Mouse (Mus musculus) neural tube, embryonic 13.5 days (tissue): ENCODE data around the gene Rbl1. TPM values are rescaled to one million over a fixed set of nuclear protein-coding genes. Genes with fewer than 3 reads are reported as not detected.
"Not testable (repeated sequence)": the region's sequence is repeated elsewhere in the genome, so short reads cannot be mapped to it uniquely, and the experiment has no call there.

Experiments used
- ATAC-seq: fragments of 200-750 bp; cut with Nextera tagmentation; 2 replicates; pipeline ENCODE4 v1.8.0; 2017; ENCODE audit warnings: low read depth, mild to moderate bottlenecking, moderate TSS enrichment, moderate library complexity
- H3K27ac ChIP-seq: fragments of 300-500 bp; sonication (generic); replicated peaks from 2 replicates; pipeline ENCODE4 v1.5.1; 2015; ENCODE audit warnings: moderate library complexity, mild to moderate bottlenecking, inconsistent platforms
- H3K27me3 ChIP-seq: fragments of 300-500 bp; sonication (generic); 2 replicates; pipeline ENCODE4 v1.6.1; 2015; ENCODE audit warnings: mild to moderate bottlenecking, inconsistent platforms
- H3K36me3 ChIP-seq: fragments of 300-500 bp; sonication (generic); 2 replicates; pipeline ENCODE4 v1.6.1; 2015; ENCODE audit warnings: mild to moderate bottlenecking, inconsistent platforms
- H3K4me1 ChIP-seq: fragments of 300-500 bp; sonication (generic); replicated peaks from 2 replicates; pipeline ENCODE4 v1.6.1; 2015; ENCODE audit warnings: inconsistent platforms
- H3K4me2 ChIP-seq: fragments of 300-500 bp; sonication (generic); 2 replicates; pipeline ENCODE4 v1.6.1; 2015; ENCODE audit warnings: inconsistent platforms, mild to moderate bottlenecking, moderate library complexity
- H3K4me3 ChIP-seq: fragments of 300-500 bp; sonication (generic); 2 replicates; pipeline ENCODE4 v1.5.1; 2015; ENCODE audit warnings: mild to moderate bottlenecking, inconsistent platforms
- H3K9ac ChIP-seq: fragments of 300-500 bp; sonication (generic); 2 replicates; pipeline ENCODE4 v1.6.1; 2015; ENCODE audit warnings: moderate library complexity, mild to moderate bottlenecking, inconsistent platforms
- H3K9me3 ChIP-seq: fragments of 300-500 bp; sonication (generic); 2 replicates; pipeline ENCODE4 v1.6.1; 2016; ENCODE audit warnings: inconsistent platforms
- WGBS: fragments of 180-500 bp; shearing (Covaris S2); methylation state at CpG from one replicate; pipeline ENCODE4 v1.1.7; 2015; 5-methylcytosine and 5-hydroxymethylcytosine counted together
- polyA plus RNA-seq: library from polyadenylated mRNA; unstranded; fragments of >200 nt; fragmentation: Nextera tagmentation; extraction: Ambion mirVana; gene quantifications from 2 replicates; pipeline ENCODE4 v1.2.1, GENCODE M21; 2015

The Rbl1 gene
- 6.5 and 7.8 TPM in 2 replicates for polyA plus RNA-seq

DNA sequence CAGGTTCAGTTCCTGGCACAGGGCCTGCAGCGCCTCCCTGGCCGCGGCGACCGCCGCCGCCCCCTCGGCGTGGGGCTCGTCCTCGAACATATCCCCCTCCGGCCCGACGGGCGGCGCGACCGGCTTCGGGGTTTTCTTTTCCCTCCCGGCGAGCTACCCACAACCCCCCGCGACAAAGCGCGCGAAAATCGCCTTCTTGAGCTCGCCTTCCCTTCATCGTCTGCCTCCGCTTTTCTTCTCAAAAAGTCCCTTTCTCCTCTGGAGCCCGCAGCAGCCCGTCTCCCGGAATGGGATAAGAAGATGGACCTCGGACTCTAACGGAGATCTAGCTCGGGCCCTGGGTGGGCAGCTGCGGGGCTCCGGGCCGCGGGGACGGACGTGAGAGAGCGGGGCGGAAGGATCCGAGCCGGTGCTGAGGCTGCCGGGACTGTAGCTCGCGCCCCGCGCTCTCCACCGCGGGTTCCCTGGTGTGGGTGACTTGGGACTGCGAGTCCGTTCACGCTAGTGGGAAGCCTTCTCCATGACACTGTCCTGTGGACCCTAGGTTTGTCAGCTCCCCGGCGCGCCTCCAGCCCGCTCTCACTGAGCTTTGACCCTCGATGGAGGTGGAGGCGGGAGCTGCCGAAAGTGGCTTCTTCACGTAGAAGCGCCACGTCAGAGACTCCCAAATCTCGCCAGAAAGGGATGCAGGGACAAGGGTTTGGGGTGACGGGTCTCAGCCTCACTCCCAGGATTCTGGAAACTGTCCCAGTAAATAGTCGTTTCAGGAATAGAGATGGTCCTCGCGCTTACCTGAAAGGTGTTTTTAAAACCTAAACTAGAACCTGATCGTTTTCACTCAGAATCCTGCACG, at the start of gene Rbl1:
Gene Rbl1, minus strand, starts transcription at position 169 of the 853 bp plus-strand sequence.
- no peaks in the 10 kb centered on the region for H3K27me3 ChIP-seq
- H3K4me3 ChIP-seq = peak within 1 kb of the TSS; percentile 79
- peak within 1 kb of the TSS; percentile 89 for H3K9ac ChIP-seq
- H3K27ac ChIP-seq = peak within 1 kb of the TSS; percentile 97
- 0 out of 2 replicates have a peak, but pooled peaks cover 3% of the 10 kb centered on the region for H3K36me3 ChIP-seq
- ATAC-seq = peak; percentile 87
- 0 out of 2 replicates have a peak, but pooled peaks cover 7% of the 10 kb centered on the region for H3K9me3 ChIP-seq
- H3K4me2 ChIP-seq = peak within 1 kb of the TSS; percentile 62
- WGBS = 2% methylated on average over 71 of the region's 73 CpGs
- H3K4me1 ChIP-seq = peaks cover 22% of the 10 kb centered on the region

GRCm38 (mm10) chr2:157248111-157248510, 43.8 kb upstream of the Rbl1 start:
- ATAC-seq = no peak
- H3K4me1 ChIP-seq = no peaks in the 10 kb centered on the region
- no peaks in the 10 kb centered on the region for H3K9me3 ChIP-seq
- no peak overlapping the region for H3K27ac ChIP-seq
- no peaks in the 10 kb centered on the region for H3K36me3 ChIP-seq
- H3K4me2 ChIP-seq = no peak overlapping the region
- no peak overlapping the region for H3K9ac ChIP-seq
- no peak overlapping the region for H3K4me3 ChIP-seq
- H3K27me3 ChIP-seq = no peaks in the 10 kb centered on the region

DNA sequence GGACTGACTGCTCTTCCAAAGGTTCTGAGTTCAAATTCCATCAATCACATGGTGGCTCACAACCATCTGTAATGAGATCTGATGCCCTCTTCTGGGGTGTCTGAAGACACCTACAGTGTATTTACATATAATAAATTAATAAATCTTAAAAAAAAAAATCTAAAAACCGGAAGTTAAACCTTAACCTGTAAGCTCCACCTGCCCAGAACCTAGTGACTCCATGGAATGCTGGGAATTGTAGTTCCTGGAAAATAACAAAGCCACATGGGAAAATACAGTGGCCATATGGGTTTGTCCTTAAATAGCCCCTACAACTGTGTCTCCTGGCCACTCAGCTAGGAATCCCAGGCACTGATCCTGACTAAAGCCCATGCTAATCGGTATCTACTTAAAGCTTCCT, 41.3 kb upstream of the Rbl1 start:
- H3K27ac ChIP-seq = no peak overlapping the region
- 82% methylated on average over 2 of the region's 2 CpGs for WGBS
- H3K36me3 ChIP-seq = no peaks in the 10 kb centered on the region
- no peaks in the 10 kb centered on the region for H3K27me3 ChIP-seq
- ATAC-seq = no peak
- H3K9me3 ChIP-seq = no peaks in the 10 kb centered on the region
- H3K4me2 ChIP-seq = no peak overlapping the region
- H3K4me1 ChIP-seq = no peaks in the 10 kb centered on the region
- no peak overlapping the region for H3K9ac ChIP-seq
- H3K4me3 ChIP-seq = no peak overlapping the region

DNA sequence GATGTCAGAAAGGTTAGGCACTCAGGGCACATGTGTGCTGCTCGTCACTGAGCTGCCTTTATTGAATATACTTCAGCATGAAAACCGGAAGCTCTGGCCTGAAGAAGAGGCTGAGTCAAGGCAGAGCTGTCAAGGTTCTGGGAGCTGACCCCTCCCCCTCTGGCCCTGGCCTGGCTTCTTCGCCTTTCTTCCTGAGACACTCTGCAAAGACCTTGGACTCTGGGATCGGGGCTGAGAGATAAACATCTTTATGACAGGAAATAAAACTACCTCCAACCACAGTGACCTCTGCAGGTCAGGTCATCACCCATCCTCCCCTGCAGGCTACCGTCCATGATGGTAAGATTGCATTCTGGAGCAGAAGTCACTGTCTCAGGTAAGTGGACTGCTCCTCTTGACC, 40.7 kb upstream of the Rbl1 start:
- no peak for ATAC-seq
- WGBS = 53% methylated on average over 5 of the region's 5 CpGs

GRCm38 (mm10) chr2:157235946-157236345, 31.6 kb upstream of the Rbl1 start:
- Histone ChIP-seq H3K27me3 (no peaks in the 10 kb centered on the region; the same call in 1 of the 2 replicates), H3K9ac (no peak overlapping the region), H3K4me3 (no peak overlapping the region), H3K27ac (no peak overlapping the region), H3K4me2 (no peak overlapping the region), H3K4me1 (no peaks in the 10 kb centered on the region), H3K36me3 (no peaks in the 10 kb centered on the region), H3K9me3 (no peaks in the 10 kb centered on the region)
- WGBS = 67% methylated on average over 8 of the region's 8 CpGs
- ATAC-seq = no peak

More for the DNA sequence above, 40.7 kb upstream of the Rbl1 start:
- H3K4me2 ChIP-seq = no peak overlapping the region
- H3K4me1 ChIP-seq = no peaks in the 10 kb centered on the region
- H3K27me3 ChIP-seq = no peaks in the 10 kb centered on the region
- H3K9me3 ChIP-seq = no peaks in the 10 kb centered on the region
- no peaks in the 10 kb centered on the region for H3K36me3 ChIP-seq
- no peak overlapping the region for H3K9ac ChIP-seq
- H3K27ac ChIP-seq = no peak overlapping the region
- H3K4me3 ChIP-seq = no peak overlapping the region

- H3K4me2 ChIP-seq = not testable (repeated sequence)
Observed at GRCm38 (mm10) chr2:157221916-157222315, 17.6 kb upstream of the Rbl1 start.

DNA sequence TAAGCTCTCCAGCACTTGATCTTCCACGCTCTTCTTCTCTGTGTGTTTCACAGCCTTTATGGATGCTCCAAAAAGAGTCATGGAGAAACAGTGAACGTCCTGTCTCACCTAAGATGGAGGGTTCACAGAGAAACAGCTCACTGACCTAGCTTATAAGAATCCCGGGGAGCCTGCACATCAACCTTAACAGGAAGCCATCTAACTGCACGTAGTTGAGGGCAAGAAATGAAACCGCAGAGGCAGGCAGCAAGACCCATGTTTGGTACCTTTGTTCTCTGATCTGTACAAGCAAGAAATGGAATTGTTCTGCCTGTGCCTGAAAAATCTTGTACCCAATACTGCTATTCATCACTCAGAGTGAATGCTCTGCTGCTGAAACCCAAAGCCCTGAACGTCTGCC, 15.8 kb upstream of the Rbl1 start:
- Histone ChIP-seq H3K4me3 (no peak overlapping the region), H3K9me3 (no peaks in the 10 kb centered on the region), H3K4me2 (no peak overlapping the region), H3K4me1 (no peaks in the 10 kb centered on the region), H3K27ac (no peak overlapping the region), H3K36me3 (no peaks in the 10 kb centered on the region), H3K9ac (no peak overlapping the region), H3K27me3 (no peaks in the 10 kb centered on the region)
- 81% methylated on average over 6 of the region's 6 CpGs for WGBS
- no peak for ATAC-seq

More at GRCm38 (mm10) chr2:157221916-157222315, 17.6 kb upstream of the Rbl1 start:
- not testable (repeated sequence) for H3K27ac ChIP-seq, H3K27me3 ChIP-seq, H3K36me3 ChIP-seq, H3K4me3 ChIP-seq, H3K4me1 ChIP-seq, H3K9me3 ChIP-seq, H3K9ac ChIP-seq, ATAC-seq
- 84% methylated on average over 3 of the region's 3 CpGs for WGBS

- H3K36me3 ChIP-seq = no peaks in the 10 kb centered on the region
- WGBS = 95% methylated on average over 7 of the region's 7 CpGs
- no peak overlapping the region for H3K4me2 ChIP-seq
Observed at GRCm38 (mm10) chr2:157211731-157212130, 7.4 kb upstream of the Rbl1 start.

DNA sequence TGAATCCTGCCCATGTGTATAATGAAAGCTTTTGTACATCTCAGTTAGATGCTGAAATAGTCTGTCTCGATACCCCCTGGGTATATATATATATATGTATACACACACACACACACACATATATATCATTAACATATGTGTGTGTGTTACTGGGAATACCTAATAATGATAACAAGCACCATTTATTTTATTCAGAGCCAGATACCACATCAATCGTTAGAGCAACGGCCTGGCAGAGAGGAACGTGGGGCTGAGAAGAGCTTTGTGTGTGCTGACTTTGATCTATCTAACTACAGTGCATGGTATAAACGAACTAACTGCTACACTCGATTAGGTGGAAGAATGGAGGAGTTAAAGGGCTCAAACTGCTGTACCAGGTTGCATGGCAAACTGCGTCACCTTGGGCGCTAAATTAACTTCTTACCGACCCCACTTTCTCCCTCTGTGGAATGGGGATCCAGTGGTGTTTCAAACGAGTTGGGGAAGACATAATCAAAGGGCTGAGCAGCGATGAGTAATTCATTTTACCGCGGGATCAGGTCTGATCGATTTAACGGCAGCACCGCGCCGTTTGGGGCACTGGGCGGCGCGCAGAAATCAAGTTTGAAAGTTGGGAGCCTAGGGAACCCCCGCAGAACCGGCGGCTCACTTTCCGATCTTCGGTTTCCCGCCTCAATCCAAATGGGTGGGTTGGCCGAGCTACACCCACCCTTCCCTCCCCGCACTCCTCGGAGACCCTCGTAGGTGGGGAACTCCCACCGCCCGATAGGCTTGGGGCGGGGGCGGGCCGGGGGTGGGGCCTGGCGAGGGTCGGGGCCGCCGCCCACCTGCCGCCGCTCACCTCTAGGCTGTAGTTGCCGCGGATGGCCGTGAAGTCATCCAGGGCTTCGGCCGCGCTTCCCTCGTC, 622 bp downstream of the Rbl1 start:
- ATAC-seq = peak; percentile 89
- peak overlapping the region; percentile 89 for H3K9ac ChIP-seq
- WGBS = 1% methylated on average over 49 of the region's 49 CpGs

More at GRCm38 (mm10) chr2:157211731-157212130, 7.4 kb upstream of the Rbl1 start:
- no peak overlapping the region for H3K4me3 ChIP-seq
- no peak overlapping the region for H3K9ac ChIP-seq
- no peaks in the 10 kb centered on the region for H3K27me3 ChIP-seq
- H3K27ac ChIP-seq = no peak overlapping the region
- H3K9me3 ChIP-seq = 0 out of 2 replicates have a peak, but pooled peaks cover 7% of the 10 kb centered on the region
- no peak for ATAC-seq
- H3K4me1 ChIP-seq = no peaks in the 10 kb centered on the region

DNA sequence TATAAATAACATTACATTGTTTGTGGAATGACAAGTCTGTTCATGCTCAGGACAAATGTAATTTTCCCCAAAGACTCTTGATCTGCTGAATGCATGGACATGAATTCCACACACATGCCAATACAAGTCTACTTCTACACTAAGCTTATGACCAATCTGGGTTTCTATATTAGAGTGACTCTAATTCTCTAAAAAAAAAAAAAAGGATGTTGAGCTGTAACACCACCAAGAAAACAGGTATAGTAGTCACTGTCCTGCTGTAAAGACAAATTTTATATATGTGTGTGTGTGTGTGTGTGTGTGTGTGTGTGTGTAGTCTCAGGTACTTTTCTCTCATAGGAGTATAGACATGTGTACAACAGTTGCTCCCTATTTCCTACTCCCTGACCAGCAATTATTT, 1.3 kb downstream of the Rbl1 start:
- Histone ChIP-seq H3K4me1 (peaks cover 22% of the 10 kb centered on the region), H3K9me3 (0 out of 2 replicates have a peak, but pooled peaks cover 7% of the 10 kb centered on the region), H3K4me3 (peak overlapping the region; percentile 79), H3K27ac (no peak overlapping the region), H3K4me2 (peak overlapping the region; percentile 62), H3K9ac (no peak overlapping the region), H3K27me3 (no peaks in the 10 kb centered on the region), H3K36me3 (peaks cover 14% of the 10 kb centered on the region)
- ATAC-seq = no peak

More for the DNA sequence above, 622 bp downstream of the Rbl1 start:
- Histone ChIP-seq H3K4me1 (peaks cover 22% of the 10 kb centered on the region), H3K4me2 (peak overlapping the region; percentile 62), H3K27ac (peak overlapping the region; percentile 97), H3K9me3 (0 out of 2 replicates have a peak, but pooled peaks cover 7% of the 10 kb centered on the region), H3K27me3 (no peaks in the 10 kb centered on the region), H3K36me3 (peaks cover 10% of the 10 kb centered on the region), H3K4me3 (peak overlapping the region; percentile 79)

- no peak overlapping the region; the same call in 1 of the 2 replicates for H3K4me2 ChIP-seq
- H3K9ac ChIP-seq = no peak overlapping the region
- no peak overlapping the region for H3K4me3 ChIP-seq
- 0 out of 2 replicates have a peak, but pooled peaks cover under 1% of the 10 kb centered on the region for H3K9me3 ChIP-seq
- ATAC-seq = no peak
- H3K36me3 ChIP-seq = peaks cover 20% of the 10 kb centered on the region
- H3K27ac ChIP-seq = no peak overlapping the region
- 81% methylated on average over 6 of the region's 6 CpGs for WGBS
- H3K27me3 ChIP-seq = no peaks in the 10 kb centered on the region
- H3K4me1 ChIP-seq = peaks cover 22% of the 10 kb centered on the region
Observed at GRCm38 (mm10) chr2:157202361-157202760, 2.0 kb downstream of the Rbl1 start.
